Mouse (Mus musculus): ENCODE measurements at regions not wholly inside any gene's neighbourhood (a gene's known extent, or its start where the extent isn't known, plus 50 kb on each side); places are given as distances from the start of the nearest gene placed in this dataset. TPM values are rescaled to one million over a fixed set of nuclear protein-coding genes. Genes with fewer than 3 reads are reported as not detected.
A peak's percentile ranks its signal among the peaks of the same experiment; 100 is the strongest.

DNA sequence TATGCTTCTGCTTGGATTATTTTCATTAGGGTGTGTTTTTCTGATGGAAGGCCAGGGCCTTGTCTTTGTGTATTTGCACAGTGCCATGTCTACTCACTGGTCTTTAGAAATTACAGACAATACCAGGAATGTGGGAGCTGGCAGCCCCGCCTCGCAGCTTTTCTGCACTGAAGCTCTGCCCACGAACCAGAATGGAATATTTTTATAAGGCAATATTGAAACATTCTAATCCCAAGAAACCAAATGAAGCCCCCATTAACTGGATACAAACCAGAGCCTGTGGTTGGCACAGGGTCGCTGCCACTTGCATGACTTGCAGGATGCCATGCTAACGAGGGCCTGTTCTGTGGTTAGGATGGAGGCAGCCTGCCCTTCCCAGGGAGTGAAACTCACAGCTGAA lies 54.3 kb upstream of the Gm10320 start:
- peak overlapping the region; percentile 1; the same call in 1 of the 2 replicates for H3K27ac ChIP-seq (replicated peaks)
- H3K9ac ChIP-seq, result no peak overlapping the region
- H3K4me2 ChIP-seq (replicated peaks), result no peak overlapping the region
- H3K4me1 ChIP-seq, result peaks cover 12% of the 10 kb centered on the region
- 0 out of 2 replicates have a peak, but pooled peaks have one; percentile 6 for ATAC-seq (ENCODE audit: insufficient number of reproducible peaks, low FRiP score, low TSS enrichment, low read depth)
- H3K4me3 ChIP-seq (replicated peaks), result no peak overlapping the region
- no peaks in the 10 kb centered on the region for H3K9me3 ChIP-seq (replicated peaks)
- WGBS, result 44% methylated on average over 5 of the region's 5 CpGs
- no peaks in the 10 kb centered on the region for H3K36me3 ChIP-seq
- 0 out of 2 replicates have a peak, but pooled peaks cover 3% of the 10 kb centered on the region for H3K27me3 ChIP-seq

DNA sequence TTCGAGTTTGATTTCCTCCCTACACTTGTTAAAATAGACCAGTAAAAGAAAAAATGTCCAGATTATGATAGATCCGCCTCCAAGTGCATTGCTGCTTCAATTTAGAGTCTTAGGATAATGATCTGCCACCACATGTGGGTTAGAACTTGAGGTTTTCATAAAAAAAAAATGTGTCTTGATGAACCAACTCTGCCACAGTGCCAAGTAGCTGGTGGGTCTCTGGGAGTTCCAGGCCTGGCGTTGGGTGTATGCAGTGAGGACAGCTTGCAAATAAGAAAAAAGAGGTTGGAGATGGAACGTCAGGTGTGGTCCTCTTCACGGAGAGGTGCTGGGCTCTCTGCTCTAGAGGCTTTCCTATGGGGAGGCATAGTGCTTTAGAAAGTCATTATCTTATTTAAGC lies 53.6 kb upstream of the Gm10320 start:
- no peak for ATAC-seq (ENCODE audit: insufficient number of reproducible peaks, low FRiP score, low TSS enrichment, low read depth)
- Histone ChIP-seq H3K4me3 (replicated peaks) (no peak overlapping the region), H3K27ac (replicated peaks) (0 out of 2 replicates have a peak overlapping the region, but pooled peaks have one; percentile 1), H3K9me3 (replicated peaks) (no peaks in the 10 kb centered on the region), H3K36me3 (no peaks in the 10 kb centered on the region), H3K9ac (no peak overlapping the region), H3K4me1 (peaks cover 8% of the 10 kb centered on the region), H3K27me3 (0 out of 2 replicates have a peak, but pooled peaks cover 2% of the 10 kb centered on the region), H3K4me2 (replicated peaks) (no peak overlapping the region)
- WGBS, result 36% methylated on average over 5 of the region's 5 CpGs

DNA sequence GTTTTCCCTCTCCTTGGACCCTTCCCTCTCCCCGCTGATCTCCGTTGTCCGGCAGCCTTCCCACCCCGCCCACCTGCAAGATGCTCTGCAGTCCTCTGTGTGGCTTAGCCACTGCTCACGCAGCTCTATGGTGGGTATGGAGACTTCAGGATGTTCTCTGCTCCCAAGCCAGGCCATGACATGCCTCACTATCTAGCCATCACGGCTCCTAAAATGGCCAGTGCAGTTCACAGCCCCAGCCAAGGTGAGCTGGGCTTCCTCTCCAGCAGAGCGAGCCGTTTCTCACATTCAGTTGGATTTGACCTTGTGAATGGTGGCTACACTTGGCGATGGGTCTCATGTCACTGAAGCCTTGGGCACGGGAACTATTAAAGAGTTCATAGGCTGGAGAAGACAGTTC lies 52.2 kb upstream of the Gm10320 start:
- H3K4me2 ChIP-seq (replicated peaks), result no peak overlapping the region
- no peak overlapping the region for H3K9ac ChIP-seq
- no peaks in the 10 kb centered on the region for H3K9me3 ChIP-seq (replicated peaks)
- H3K36me3 ChIP-seq, result no peaks in the 10 kb centered on the region
- no peak overlapping the region for H3K4me3 ChIP-seq (replicated peaks)
- ATAC-seq (ENCODE audit: insufficient number of reproducible peaks, low FRiP score, low TSS enrichment, low read depth), result no peak
- H3K4me1 ChIP-seq, result peaks cover 12% of the 10 kb centered on the region
- 92% methylated on average over 10 of the region's 10 CpGs for WGBS
- H3K27me3 ChIP-seq, result 0 out of 2 replicates have a peak, but pooled peaks cover 4% of the 10 kb centered on the region
- H3K27ac ChIP-seq (replicated peaks), result no peak overlapping the region

Small RNA genes in the stretch of these regions (microRNA-seq; reads per million reads assigned to microRNA genes)
- gene Gm22698 (ENCODE audit: borderline number of aligned reads), result not detected
